Mouse (Mus musculus): ENCODE measurements around the gene Sdad1.

GRCm38 (mm10) chr5:92244900-92245299 is 65.4 kb downstream of the Sdad1 start:
- TF ChIP-seq MYOD1 (IDR thresholded peaks at IDR 0.05; ENCODE audit: control insufficient read depth in 1 of 3, insufficient read length in 2 of 3, low read depth in 2 of 3), result no peak
- TF ChIP-seq USF1 (IDR thresholded peaks at IDR 0.05; ENCODE audit: low read depth), result no peak
- no peak for TF ChIP-seq POLR2A (IDR thresholded peaks at IDR 0.05; ENCODE audit: insufficient read length, low read depth)
- TF ChIP-seq POLR2AphosphoS2 (IDR thresholded peaks at IDR 0.05; ENCODE audit: insufficient read length, low read depth), result no peak
- no peak for TF ChIP-seq SRF (IDR thresholded peaks at IDR 0.05; ENCODE audit: control insufficient read depth, insufficient read length, low read depth)
- no peak for TF ChIP-seq MAX (IDR thresholded peaks at IDR 0.05; ENCODE audit: low read depth)
- TF ChIP-seq TCF3 (IDR thresholded peaks at IDR 0.05; ENCODE audit: insufficient read length, low read depth), result no peak
- no peak for TF ChIP-seq TCF12 (IDR thresholded peaks at IDR 0.05; ENCODE audit: insufficient read depth, poor library complexity, severe bottlenecking)
- TF ChIP-seq E2F4 (IDR thresholded peaks at IDR 0.05; ENCODE audit: insufficient read depth), result no peak
